Mouse (Mus musculus) liver, postnatal 0 days (tissue): ENCODE results near the gene Lancl2.
A peak's percentile ranks its signal among the peaks of the same experiment; 100 is the strongest.

Source experiments
- CTCF ChIP-seq: sonication (generic); IDR thresholded peaks from 2 replicates; pipeline ENCODE4 v1.5.1; 2016; ENCODE audit warnings: antibody characterized with exemption, low read depth
- EP300 ChIP-seq: IDR thresholded peaks from 2 replicates; pipeline ENCODE4 v1.6.1; 2016; ENCODE audit warnings: antibody characterized with exemption, low read depth, mild to moderate bottlenecking

DNA sequence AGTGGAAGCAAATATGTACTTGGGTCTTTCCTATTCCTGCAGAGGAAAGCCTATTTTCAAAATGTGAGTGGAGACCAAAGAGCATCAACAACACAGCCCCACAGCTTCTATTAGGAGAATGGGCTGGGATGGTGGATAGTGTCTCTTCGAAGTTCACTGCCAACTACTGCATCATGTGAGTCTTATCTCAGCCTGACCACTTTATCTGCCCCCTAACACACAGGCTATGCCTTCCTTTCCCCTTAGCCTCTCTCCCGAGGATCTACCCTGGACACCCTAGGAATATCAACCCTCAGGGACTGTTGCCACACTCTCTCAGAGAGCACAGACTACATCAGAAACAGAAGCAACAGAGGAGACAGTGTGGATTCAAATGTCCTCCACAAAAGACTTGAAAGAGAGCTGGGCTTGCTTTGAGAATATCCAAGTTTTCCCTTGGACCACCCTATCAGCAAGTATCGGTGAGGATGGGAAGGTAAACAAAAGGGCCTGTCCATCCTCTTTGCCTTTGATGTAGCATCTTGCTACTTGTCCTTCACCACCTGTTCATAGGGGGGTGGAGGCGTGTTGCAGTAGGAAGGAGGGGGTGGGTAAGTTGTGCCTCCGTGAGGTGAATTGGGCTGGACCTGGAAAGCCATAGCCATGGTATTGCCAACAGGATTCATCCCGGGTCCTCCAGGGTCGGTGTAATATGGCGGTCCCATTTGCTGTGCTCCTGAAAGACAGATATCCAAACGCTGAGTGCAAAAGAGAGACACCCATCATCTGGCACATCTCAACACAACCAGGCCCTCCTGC lies 51.8 kb downstream of the Lancl2 start:
- TF ChIP-seq CTCF (no peak), EP300 (peak; percentile 86)
